Mouse (Mus musculus): Measurements from ENCODE around the gene Gnb3. TPM values are rescaled to one million over a fixed set of nuclear protein-coding genes. Genes with fewer than 3 reads are reported as not detected.

The Gnb3 gene
- total and polyA plus RNA-seq, 3 experiments = 0.64 to 4.1 (median 2.2) TPM

GRCm38 (mm10) chr6:124817563-124817962 lies 22.5 kb downstream of the Gnb3 start:
- dilution Hi-C loops (cut with MboI; ENCODE audit: extremely low pct_ligation_motif_present, extremely low pct_unique_long_range_greater_than_20kb, low sequenced_read_pairs) (no loop called here), in situ Hi-C loops (cut with MboI; ENCODE audit: low pct_ligation_motif_present, low pct_unique_long_range_greater_than_20kb, low sequenced_read_pairs) (no loop called here)
- Histone ChIP-seq H3K4me3 (replicated peaks in 1 of 3; ENCODE audit: low read depth in 2 of 3, low read length in 2 of 3, poor library complexity in 1 of 3) (no peak overlapping the region), H3K4me1 (ENCODE audit: control insufficient read depth in 1 of 2, insufficient read depth in 2 of 2) (peaks cover 5 to 10% of the 10 kb centered on the region in 2 experiments), H3K27me3 (replicated peaks) (no peaks in the 10 kb centered on the region), H3K9me3 (replicated peaks; ENCODE audit: low read length) (no peaks in the 10 kb centered on the region), H3K36me3 (replicated peaks in 1 of 2; ENCODE audit: control insufficient read depth in 1 of 2, insufficient read depth in 1 of 2, low read length in 1 of 2) (peaks cover 72 to 84% of the 10 kb centered on the region in 2 experiments), H3K9ac (ENCODE audit: insufficient read depth, low read depth) (no peak overlapping the region), H3K79me2 (replicated peaks; ENCODE audit: control insufficient read depth, extremely low read depth, insufficient read depth, poor library complexity, severe bottlenecking) (peaks cover 14% of the 10 kb centered on the region), H3K27ac (ENCODE audit: insufficient read depth, low read depth) (no peak overlapping the region), H3K4me2 (ENCODE audit: insufficient read depth, low read depth, poor library complexity, severe bottlenecking) (no peak overlapping the region)
- TF ChIP-seq JUN (IDR thresholded peaks at IDR 0.05; ENCODE audit: insufficient read depth, low read depth, low read length) (no peak), MYC (IDR thresholded peaks at IDR 0.05; ENCODE audit: low read depth, low read length) (no peak), UBTF (IDR thresholded peaks at IDR 0.05; ENCODE audit: low read depth, low read length) (no peak), CTCF (conservative IDR thresholded peaks at IDR 0.05 in 1 of 2, IDR thresholded peaks at IDR 0.05 in 1 of 2; ENCODE audit: low read depth in 2 of 2, low read length in 2 of 2) (no peak), MXI1 (IDR thresholded peaks at IDR 0.05; ENCODE audit: low read depth, low read length) (no peak), NELFE (IDR thresholded peaks at IDR 0.05; ENCODE audit: low read depth, low read length) (no peak), EP300 (IDR thresholded peaks at IDR 0.05; ENCODE audit: low read length) (no peak), BHLHE40 (IDR thresholded peaks at IDR 0.05; ENCODE audit: low read depth, low read length) (no peak), CHD1 (IDR thresholded peaks at IDR 0.05; ENCODE audit: low read depth, low read length) (no peak), USF2 (conservative IDR thresholded peaks at IDR 0.05; ENCODE audit: low read depth, low read length) (no peak), CHD2 (IDR thresholded peaks at IDR 0.05; ENCODE audit: low read length) (no peak), PAX5 (IDR thresholded peaks at IDR 0.05; ENCODE audit: low read length) (no peak), IRF4 (IDR thresholded peaks at IDR 0.05; ENCODE audit: low read depth, low read length) (no peak), E2F4 (IDR thresholded peaks at IDR 0.05; ENCODE audit: insufficient replicate concordance, low read depth, low read length) (no peak), ETS1 (conservative IDR thresholded peaks at IDR 0.05; ENCODE audit: low read depth, low read length) (no peak), NRF1 (IDR thresholded peaks at IDR 0.05; ENCODE audit: low read depth, low read length) (no peak), GABPA (IDR thresholded peaks at IDR 0.05; ENCODE audit: insufficient replicate concordance, low read depth, low read length) (no peak), ZC3H11A (IDR thresholded peaks at IDR 0.05; ENCODE audit: low read depth, low read length) (no peak)
- DNase-seq (ENCODE audit: extremely low read depth) = no peak

GRCm38 (mm10) chr6:124817125-124817524 lies 22.9 kb downstream of the Gnb3 start:
- H3K4me3 ChIP-seq (replicated peaks in 1 of 3; ENCODE audit: low read depth in 2 of 3, low read length in 2 of 3, poor library complexity in 1 of 3) = no peak overlapping the region
- peaks cover 69 to 84% of the 10 kb centered on the region in 2 experiments for H3K36me3 ChIP-seq (replicated peaks in 1 of 2; ENCODE audit: control insufficient read depth in 1 of 2, insufficient read depth in 1 of 2, low read length in 1 of 2)
- dilution Hi-C loops (cut with MboI; ENCODE audit: extremely low pct_ligation_motif_present, extremely low pct_unique_long_range_greater_than_20kb, low sequenced_read_pairs) (no loop called here), in situ Hi-C loops (cut with MboI; ENCODE audit: low pct_ligation_motif_present, low pct_unique_long_range_greater_than_20kb, low sequenced_read_pairs) (no loop called here)
- H3K27me3 ChIP-seq (replicated peaks) = no peaks in the 10 kb centered on the region
- no peak overlapping the region for H3K27ac ChIP-seq (ENCODE audit: insufficient read depth, low read depth)
- TF ChIP-seq JUND (conservative IDR thresholded peaks at IDR 0.05; ENCODE audit: low read depth, low read length) = no peak
- no peak for TF ChIP-seq MAZ (IDR thresholded peaks at IDR 0.05; ENCODE audit: low read depth, low read length)
- no peak for TF ChIP-seq ZNF384 (IDR thresholded peaks at IDR 0.05; ENCODE audit: low read depth, low read length)
- TF ChIP-seq HCFC1 (IDR thresholded peaks at IDR 0.05; ENCODE audit: low read depth, low read length) = no peak
- no peak for TF ChIP-seq ZMIZ1 (IDR thresholded peaks at IDR 0.05; ENCODE audit: low read depth, low read length)
- no peak for TF ChIP-seq USF2 (conservative IDR thresholded peaks at IDR 0.05; ENCODE audit: low read depth, low read length)
- no peak for TF ChIP-seq TCF12 (IDR thresholded peaks at IDR 0.05; ENCODE audit: low read depth, low read length)
- TF ChIP-seq RCOR1 (conservative IDR thresholded peaks at IDR 0.05; ENCODE audit: low read depth, low read length) = no peak
- no peak overlapping the region for H3K9ac ChIP-seq (ENCODE audit: insufficient read depth, low read depth)
- peaks cover 18% of the 10 kb centered on the region for H3K79me2 ChIP-seq (replicated peaks; ENCODE audit: control insufficient read depth, extremely low read depth, insufficient read depth, poor library complexity, severe bottlenecking)
- H3K4me1 ChIP-seq (ENCODE audit: control insufficient read depth in 1 of 2, insufficient read depth in 2 of 2) = peaks cover 5 to 15% of the 10 kb centered on the region in 2 experiments
- no peak overlapping the region for H3K4me2 ChIP-seq (ENCODE audit: insufficient read depth, low read depth, poor library complexity, severe bottlenecking)
- DNase-seq (ENCODE audit: extremely low read depth) = no peak
- H3K9me3 ChIP-seq (replicated peaks; ENCODE audit: low read length) = no peaks in the 10 kb centered on the region

Data from CH12.LX (cell line).